Mouse (Mus musculus) left cerebral cortex, adult 18-20 months (tissue): ENCODE results near the gene Chfr. TPM values are rescaled to one million over a fixed set of nuclear protein-coding genes. Genes with fewer than 3 reads are reported as not detected.
"Not testable (repeated sequence)": the region's sequence is repeated elsewhere in the genome, so short reads cannot be mapped to it uniquely, and the experiment has no call there.

Experiments used
- DNase-seq, 2 experiments: peaks; one replicate each; pipeline ENCODE4 v3.0.0; 2021 to 2022; ENCODE audit warnings: low spot score in 2 of 2, mixed read lengths in 1 of 2
- total RNA-seq, 2 experiments: library from RNA; stranded (reverse); gene quantifications; 2 replicates each; pipeline ENCODE4 v1.2.3; 2021

Chfr gene
- total RNA-seq, 2 experiments from 2014 or later: 42.3 to 54.0 TPM

DNA sequence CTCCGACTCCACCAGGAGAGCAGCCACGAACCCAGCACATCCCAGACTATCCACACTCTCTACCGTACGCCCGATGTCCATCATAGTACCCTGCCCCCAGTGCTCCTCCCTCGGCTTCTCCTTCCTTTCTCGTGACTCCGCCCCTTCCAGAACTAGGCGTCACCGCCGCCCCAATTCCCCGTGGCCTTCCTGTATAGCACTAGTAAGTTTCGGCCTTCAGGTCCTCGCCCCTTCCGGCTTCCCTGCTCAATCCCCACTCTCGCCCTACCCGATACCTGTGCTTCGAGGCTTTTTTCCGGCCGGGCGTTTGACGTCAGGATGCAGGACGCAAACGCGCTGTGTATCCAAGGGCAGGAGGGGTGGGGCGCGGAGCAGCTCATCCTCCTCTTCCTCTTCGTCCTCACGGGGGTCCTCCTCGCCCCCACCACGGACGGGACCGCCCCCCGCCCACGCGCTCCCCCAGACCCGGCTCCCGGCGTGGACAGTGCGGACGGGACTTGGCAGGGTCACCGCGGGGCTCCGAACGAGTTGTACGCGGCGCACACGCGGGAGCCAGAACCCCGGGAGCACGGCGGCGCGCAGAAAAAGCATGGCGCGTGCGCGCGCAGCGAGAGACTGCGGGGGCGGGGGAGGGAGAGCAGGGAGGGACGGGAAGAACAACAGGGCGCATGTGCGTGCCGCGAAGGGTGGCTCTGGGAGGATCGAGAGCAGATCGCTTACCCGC is 27.9 kb upstream of the Chfr start, which contains the start of gene Gtpbp6:
TSS of gene Gtpbp6 (minus strand) at position 617 of the 724 bp plus-strand sequence.
- peak; percentile 94 to 95 for DNase-seq

DNA sequence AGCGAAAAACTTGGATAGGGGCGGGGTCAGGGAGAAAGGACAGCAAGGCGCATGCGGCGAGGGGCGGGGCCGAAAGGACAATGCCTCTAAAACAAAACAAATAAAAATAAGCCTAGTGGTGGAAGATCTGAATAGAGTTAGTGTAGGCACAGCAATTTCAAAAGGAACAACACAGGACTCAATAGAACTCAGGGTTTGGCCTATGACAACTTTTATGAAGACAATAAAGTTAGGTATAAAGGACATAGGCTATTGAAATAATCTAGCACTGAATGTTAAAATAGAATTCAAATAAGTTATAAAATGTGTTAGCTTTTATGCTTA is 27.4 kb upstream of the Chfr start:
- no peak for DNase-seq

DNA sequence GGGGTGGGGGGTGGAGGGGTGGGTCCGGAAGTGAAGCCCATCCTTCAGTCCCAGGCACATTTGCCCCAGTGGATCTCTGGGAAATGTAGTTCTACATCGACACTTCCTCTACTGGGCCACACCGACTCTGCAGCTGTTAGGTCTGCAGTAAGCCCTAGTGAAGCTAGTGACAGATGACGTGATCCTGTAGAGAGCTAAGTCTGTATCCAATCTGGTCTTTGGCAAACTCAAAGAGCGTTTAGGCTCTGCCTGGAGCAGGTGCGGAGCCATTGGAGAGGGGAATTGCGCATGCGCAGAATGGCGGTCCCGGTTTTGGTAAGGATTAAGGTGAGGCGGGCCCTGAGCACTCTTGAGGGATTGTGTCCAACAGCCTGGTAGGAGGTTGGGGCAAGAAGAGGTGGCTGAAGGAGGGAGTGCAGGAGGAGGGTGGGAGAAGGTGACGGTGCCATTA is 25.6 kb upstream of the Chfr start, which contains the start of gene Zfp605:
TSS of gene Zfp605 (plus strand) at position 102 of the 451 bp plus-strand sequence.
- DNase-seq: peak; percentile 92 to 94

DNA sequence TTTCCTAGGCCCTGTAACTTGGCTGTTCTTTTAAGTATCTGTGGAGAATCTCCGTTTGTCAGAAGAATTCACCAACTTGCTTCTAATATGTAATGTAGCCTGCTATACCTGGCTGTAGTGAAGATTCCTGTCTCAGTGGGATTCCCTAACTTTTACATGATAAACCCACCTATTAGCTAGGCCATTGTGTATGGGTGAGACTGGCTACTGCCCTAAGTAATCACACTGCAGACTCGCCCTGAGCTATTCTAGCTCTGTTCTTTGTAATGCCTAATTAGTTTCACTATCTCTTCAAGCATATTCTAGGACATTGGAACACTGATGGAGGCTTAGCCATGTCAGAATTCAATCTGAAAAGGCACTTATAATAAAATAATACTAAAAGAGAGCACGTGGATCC is 13.3 kb upstream of the Chfr start:
- DNase-seq: not testable (repeated sequence)

DNA sequence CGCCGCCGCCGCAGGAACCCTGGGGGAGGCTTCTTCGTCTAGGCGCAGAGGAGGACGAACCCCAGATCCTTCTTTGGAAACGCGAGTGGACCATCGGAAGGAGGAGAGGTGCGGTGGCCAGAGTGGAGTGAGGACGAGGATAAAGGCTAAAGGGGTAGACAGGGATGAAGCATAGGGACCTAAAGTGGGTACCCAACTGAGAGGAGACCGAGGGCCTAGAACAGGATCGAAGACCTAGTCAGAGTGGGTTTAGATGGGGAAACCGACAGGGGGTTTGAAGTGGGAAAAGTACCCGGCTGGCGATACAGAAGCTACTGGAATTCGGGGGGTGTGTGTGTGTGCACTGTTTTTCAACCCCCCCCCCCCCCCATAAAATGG is 434 bp downstream of the Chfr start:
- DNase-seq: no peak

DNA sequence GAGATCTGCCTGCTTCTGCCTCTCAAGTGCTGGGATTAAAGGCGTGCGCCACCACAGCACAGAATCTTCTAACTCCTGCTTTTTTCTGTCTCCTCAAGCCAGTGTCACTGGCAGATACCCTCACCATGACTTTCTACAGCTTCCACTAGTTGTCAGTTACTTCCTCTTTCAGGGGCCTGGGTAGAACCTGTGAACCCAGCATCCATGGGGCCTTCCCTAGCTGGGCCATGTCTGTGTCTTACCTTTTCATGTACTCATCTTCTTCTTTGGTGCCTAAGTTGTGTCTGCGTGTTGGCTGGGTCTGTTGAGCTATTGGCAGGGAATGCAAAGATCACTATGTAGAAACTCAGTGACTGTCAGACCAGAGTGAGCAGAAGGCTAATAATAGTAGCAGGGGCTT is 2.2 kb downstream of the Chfr start:
- DNase-seq: no peak

DNA sequence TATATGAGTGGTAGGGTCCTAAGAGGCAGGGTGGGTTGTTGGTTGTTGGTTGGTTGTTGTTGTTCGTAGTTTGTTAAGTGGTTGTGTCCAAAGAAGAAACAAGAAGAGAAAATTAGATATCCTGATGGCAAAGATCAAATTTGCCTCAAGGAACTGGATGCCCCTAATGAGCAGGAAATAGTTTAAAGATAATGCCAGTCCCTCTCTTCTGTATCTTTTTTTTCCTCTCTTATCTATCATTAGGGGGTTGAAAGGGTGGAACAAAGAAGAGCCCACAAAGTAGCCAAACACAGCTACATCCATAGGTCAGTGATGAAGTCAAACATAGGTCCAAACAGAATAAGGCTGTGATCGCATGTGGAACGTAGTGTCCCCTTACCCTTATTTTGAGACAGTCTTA is 3.7 kb downstream of the Chfr start:
- no peak for DNase-seq

DNA sequence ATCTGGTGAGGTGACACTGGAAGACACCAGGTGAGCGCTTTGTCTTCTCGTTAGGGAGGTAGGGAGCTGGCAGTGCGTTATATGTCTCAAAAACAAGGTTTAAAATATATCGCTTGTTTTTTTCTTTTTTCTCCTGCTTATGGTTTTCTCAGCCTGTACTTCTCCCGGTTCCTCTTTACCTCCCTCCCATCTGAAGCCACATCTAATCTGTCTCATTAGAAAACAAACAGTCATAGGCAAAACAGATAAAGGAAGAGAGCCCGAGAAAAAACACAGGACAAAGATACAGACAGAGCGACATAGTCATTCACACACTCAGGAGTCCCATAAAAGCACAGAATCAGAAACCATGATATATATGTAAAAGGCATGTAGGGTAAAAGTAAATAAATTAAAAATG is 4.8 kb downstream of the Chfr start:
- DNase-seq: no peak

DNA sequence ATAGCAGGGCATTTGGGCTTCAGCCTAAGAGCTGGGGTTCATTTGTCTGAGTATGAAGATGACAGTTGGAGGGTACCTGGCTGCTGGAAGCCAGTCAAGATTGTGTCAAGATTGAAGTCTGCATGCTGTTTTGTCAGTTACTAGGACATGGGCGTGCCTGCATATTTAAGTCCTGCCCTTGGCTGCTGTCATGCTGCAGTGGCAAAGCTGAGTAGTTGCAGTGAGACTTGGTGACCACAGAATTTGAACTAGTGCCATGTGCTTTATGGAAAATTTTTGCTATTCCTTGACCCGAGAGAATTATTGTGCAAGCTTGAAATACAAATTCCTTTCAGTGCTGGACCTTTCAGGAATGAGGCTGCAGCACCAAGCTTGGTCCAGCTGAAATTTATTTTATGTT is 6.7 kb downstream of the Chfr start:
- DNase-seq: no peak

DNA sequence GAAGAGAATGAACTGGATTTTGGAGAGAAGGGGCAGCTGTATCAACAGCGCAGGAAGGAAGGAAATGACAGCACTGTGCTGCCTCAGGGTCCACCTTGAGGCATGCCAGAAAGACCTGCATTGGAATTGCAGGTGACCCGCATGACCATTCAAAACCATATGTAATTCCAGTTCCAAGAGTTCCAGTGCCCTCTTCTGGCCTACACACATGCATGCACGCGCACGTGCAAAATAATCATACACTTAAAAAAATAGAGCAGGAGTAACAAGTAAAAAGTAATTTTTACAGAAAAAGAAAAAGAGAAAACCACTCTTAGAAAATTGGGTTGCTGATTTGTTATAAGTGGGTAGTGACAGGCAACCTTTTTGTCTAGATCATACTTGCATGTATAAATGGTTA is 7.4 kb downstream of the Chfr start:
- no peak for DNase-seq

DNA sequence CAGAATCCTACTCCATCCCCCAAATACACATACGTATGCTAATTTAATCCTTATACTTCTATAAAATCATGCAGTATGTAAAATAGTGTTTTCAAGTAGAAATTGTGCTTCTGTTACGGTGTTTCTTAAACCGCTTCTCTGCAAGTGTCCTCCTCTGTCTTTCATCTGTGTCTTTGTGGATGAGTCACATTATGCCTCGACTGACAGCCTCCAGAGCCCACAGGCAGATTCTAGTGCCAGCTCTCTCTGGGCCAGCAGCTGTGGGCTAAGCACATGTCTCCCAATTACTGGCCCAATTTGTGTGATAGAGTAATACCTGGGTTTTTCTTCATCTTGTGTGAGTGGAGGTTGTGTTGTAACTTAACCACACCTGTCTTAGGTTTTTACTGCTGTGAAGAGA is 33.7 kb downstream of the Chfr start:
- DNase-seq: no peak

DNA sequence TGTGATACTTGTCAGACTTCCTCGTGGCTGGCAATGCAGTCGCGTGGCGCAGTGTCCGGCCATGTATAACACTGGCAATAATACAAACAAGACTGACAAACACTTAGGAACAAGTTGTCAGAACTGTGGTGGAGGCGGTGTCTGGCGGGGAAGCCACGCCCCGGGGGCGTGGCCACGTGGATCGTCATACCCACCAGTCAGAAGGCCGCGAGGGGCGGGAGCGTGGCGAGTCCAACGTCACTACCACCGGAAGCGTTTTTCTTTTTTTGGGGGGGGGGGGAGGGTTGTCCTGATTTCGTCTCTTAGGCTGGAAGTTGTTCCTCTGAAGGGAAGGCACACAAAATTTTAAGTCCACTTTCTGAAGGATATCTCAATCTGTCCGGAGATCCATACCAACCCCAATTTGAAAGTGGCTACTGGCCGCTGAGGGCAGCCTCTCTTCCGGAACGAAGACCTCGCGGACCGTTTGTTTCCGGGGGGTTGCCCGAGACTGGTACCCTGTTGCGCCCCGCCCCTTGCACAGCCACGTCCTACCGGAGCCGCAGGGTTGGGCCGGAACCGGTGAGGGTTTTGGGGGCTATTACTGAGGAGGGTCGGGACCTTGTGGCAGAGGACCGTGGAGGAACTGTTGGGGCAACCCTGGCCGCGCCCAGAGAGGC is 40.8 kb downstream of the Chfr start, which contains the start of gene Golga3:
TSS of gene Golga3 (plus strand) at position 340 of the 659 bp plus-strand sequence.
- DNase-seq: peak; percentile 83 to 91

DNA sequence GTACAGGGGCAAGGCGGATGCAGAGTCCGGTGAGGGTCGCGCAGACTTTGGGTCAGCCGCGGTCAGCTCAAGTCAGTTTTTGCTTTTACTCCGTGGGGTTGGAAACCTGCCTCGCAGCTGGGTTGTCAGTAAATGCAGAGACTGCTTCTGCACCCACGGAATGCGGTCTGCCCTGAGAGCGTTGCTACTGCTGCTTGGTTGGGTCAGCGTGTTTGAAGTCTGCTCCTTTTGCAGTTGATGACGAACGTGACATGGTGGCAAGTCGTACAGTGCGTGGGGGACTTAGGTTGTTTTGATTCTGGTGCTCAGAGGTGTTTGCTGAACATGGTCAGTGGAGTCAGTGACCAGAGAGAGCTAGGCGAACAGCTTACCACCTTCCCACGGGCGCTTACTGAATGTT is 41.4 kb downstream of the Chfr start:
- peak in 1 of 2 experiments; percentile 13 for DNase-seq

DNA sequence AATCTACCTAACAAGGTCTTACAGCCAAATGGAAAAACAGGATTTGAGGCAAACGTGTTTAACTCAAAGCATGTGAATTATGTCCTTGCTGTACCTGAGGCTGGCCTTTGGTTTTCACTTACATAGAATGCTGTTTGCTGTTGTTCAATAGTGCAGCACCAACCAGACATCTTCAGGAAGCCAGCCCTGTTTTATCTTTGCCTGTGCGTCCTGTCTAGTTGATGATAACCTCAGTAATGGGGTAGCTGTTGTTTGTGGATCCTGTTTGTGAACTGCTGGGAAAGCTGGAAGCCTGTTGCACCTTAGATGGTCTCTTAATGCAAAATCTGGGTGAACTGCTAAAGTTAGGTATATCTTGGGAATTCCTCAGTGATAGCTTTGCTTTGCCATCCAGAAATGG is 43.0 kb downstream of the Chfr start:
- no peak for DNase-seq

DNA sequence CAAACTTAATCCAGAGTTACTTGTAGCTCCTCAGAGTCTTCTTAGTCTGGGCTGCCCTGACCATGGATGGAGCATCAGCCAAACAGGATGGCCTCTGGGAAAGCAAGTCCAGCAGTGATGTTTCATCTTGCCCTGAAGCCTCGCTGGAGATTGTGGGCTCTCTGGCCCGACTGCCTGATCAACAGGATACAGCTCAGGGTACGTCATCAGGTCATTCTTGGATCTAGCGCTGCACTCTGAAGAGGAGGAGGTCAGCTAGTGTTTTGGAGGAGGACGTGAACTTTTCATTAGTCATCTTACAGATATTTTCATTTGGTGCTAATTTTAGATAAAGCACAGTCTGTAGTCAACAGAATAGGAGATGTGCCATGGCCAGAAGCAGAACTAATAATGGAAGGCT is 46.1 kb downstream of the Chfr start:
- DNase-seq: no peak

DNA sequence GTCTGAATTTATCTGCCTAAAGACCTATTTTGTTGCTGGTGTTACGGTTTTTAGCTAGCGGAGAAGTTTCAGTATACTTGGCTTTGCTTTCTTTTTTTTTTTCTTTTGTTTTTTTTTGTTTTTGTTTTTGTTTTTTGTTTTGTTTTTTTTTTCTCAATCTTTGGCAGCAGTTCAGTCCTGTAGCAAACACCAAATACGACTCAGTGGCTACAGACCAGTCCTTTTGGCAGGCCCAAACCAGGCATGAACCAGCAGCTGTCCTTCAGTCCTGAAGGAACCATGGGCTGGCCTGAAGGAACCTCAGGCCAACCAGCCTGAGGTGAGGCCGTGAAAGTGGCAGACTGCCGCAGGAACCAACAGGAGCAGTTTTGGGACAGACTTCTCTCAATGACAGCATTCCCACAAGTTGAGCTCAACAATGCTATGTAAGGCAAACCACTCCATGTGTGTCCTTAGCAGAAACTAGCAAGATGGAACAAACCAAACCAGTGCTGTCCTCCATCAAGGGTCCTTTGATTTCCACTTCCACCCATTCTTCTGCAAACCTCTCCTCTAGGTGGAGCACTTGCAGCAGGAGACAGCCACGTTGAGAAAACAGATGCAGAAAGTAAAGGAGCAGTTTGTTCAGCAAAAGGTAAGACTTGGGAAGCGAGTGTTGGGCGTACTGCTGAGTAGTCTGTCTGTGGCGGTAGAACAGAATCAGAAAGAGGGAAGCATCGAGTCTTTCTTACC is 67.7 kb downstream of the Chfr start:
- DNase-seq: no peak

DNA sequence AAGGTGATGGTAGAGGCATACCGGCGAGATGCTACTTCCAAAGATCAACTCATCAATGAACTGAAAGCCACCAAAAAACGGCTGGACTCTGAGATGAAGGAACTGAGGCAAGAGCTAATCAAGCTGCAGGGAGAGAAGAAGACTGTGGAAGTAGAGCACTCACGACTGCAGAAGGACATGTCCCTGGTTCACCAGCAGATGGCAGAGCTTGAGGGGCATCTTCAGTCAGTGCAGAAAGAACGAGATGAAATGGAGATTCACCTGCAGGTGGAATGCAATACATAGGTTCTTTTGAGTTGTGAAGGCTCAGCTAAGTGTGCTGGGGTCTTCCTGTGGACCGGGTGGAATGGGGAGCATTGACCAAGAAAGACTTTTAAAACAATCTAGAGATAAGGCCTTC is 69.1 kb downstream of the Chfr start:
- no peak for DNase-seq

DNA sequence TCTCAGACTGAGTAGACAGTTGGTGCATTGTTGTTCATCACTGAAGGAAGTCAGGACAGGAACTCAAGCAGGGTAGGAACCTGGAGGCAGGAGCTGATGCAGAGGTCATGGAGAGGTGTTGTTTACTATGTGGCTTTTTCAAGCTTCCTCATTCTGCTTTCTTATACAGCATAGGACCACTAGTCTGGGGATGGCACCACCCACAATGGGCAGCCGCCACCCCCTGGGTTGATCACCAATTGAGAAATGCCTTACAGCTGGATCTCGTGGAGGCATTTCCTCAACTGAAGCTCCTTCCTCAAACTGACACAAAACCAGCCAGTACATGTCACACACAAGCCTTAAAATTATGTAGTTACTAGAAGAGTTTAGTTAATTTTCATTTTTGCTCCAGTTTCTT is 75.7 kb downstream of the Chfr start:
- no peak for DNase-seq

DNA sequence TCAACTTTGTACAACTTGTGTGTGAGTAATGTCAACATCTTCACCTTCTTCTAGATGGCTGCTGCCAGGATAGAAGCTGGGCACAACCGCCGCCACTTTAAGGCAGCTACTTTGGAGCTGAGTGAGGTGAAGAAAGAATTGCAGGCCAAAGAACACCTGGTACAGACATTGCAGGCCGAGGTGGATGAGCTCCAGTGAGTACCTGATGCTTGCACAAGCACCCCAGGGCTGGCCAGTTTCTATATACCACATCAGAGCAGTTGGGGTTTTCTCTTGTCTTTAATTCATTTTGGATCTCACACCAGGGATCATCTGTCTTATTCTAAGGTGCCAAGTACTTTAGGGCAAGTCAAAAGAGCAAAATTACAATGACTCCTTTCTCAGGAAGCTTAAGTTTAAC is 81.1 kb downstream of the Chfr start:
- no peak for DNase-seq

DNA sequence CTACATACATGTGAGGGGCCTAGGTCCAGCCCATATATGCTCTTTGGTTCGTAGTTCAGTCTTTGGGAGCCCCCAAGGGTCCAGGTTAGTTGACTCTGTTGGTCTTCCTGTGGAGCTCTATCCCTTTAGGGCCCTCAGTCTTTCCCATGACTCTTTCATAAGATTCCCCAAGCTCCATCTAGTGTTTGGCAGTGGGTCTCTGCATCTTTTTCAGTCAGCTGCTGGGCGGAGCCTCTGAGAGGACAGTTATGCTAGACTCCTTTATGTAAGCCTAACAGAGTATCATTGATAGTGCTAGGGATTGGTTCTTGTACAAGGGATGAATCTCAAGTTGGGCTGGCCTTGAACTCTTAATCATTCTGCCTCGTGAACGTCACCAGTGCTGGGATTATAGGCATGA is 84.7 kb downstream of the Chfr start:
- no peak for DNase-seq
